Mouse (Mus musculus) erythroblast, embryonic 14.5 days (primary cell): Measurements from ENCODE around the gene Tep1.

ENCODE experiments used
- GATA1 ChIP-seq: IDR thresholded peaks from 2 replicates; pipeline ENCODE4 v1.6.1; 2012; ENCODE audit warnings: low read length, inconsistent platforms, mixed read lengths
- TAL1 ChIP-seq: IDR thresholded peaks from 3 replicates; pipeline ENCODE4 v1.6.1; 2012; ENCODE audit warnings: low read length, inconsistent platforms, mixed read lengths

- TF ChIP-seq GATA1 (no peak), TAL1 (no peak)
Measured at GRCm38 (mm10) chr14:50876236-50876950, 6.0 kb upstream of the Tep1 start.
